Mouse (Mus musculus) A20 (cell line): ENCODE data around the gene Gpc6.
A peak's percentile ranks its signal among the peaks of the same experiment; 100 is the strongest.

ENCODE experiments used
- DNase-seq: peaks from one replicate; pipeline ENCODE4 v3.0.0-alpha.2; 2011; ENCODE audit warnings: low read depth, low spot score

Gpc6 gene

GRCm38 (mm10) chr14:117852842-117853241 is 927.7 kb downstream of the Gpc6 start:
- no peak for DNase-seq

- no peak for DNase-seq
These were observed 929.4 kb downstream of the Gpc6 start for GRCm38 (mm10) chr14:117854498-117854897.

- DNase-seq: no peak
These were observed 946.2 kb downstream of the Gpc6 start for GRCm38 (mm10) chr14:117871268-117871667.

- no peak for DNase-seq
These were observed 954.2 kb downstream of the Gpc6 start for GRCm38 (mm10) chr14:117879313-117879712.

- DNase-seq: no peak
These were observed 956.0 kb downstream of the Gpc6 start for GRCm38 (mm10) chr14:117881112-117881511.

GRCm38 (mm10) chr14:117882222-117882621 is 957.1 kb downstream of the Gpc6 start:
- DNase-seq: peak; percentile 1

- DNase-seq: no peak
These were observed 964.5 kb downstream of the Gpc6 start for GRCm38 (mm10) chr14:117889653-117890052.

GRCm38 (mm10) chr14:117891426-117891825 is 966.3 kb downstream of the Gpc6 start:
- no peak for DNase-seq

- DNase-seq: no peak
These were observed 966.9 kb downstream of the Gpc6 start for GRCm38 (mm10) chr14:117892026-117892425.

- DNase-seq: no peak
These were observed 969.9 kb downstream of the Gpc6 start for GRCm38 (mm10) chr14:117894869-117895538.

GRCm38 (mm10) chr14:117895539-117895912 is 970.4 kb downstream of the Gpc6 start:
- DNase-seq: no peak

- no peak for DNase-seq
These were observed 979.2 kb downstream of the Gpc6 start for GRCm38 (mm10) chr14:117904300-117904699.

GRCm38 (mm10) chr14:117905701-117906100 is 980.6 kb downstream of the Gpc6 start:
- DNase-seq: no peak

GRCm38 (mm10) chr14:117906361-117906760 is 981.2 kb downstream of the Gpc6 start:
- no peak for DNase-seq

GRCm38 (mm10) chr14:117908231-117908920 is 983.3 kb downstream of the Gpc6 start:
- no peak for DNase-seq

GRCm38 (mm10) chr14:117909046-117909445 is 983.9 kb downstream of the Gpc6 start:
- DNase-seq: no peak

- DNase-seq: no peak
These were observed 985.2 kb downstream of the Gpc6 start for GRCm38 (mm10) chr14:117910323-117910722.

GRCm38 (mm10) chr14:117912624-117913270 is 987.6 kb downstream of the Gpc6 start:
- no peak for DNase-seq

- no peak for DNase-seq
These were observed 991.5 kb downstream of the Gpc6 start for GRCm38 (mm10) chr14:117916577-117916976.

- DNase-seq: no peak
These were observed 993.6 kb downstream of the Gpc6 start for GRCm38 (mm10) chr14:117918724-117919123.

GRCm38 (mm10) chr14:117919612-117920011 is 994.5 kb downstream of the Gpc6 start:
- DNase-seq: no peak

GRCm38 (mm10) chr14:117921393-117922014 is 996.4 kb downstream of the Gpc6 start:
- DNase-seq: no peak
